Mouse (Mus musculus): ENCODE measurements around the gene Eps15l1.

- TF ChIP-seq CTCF (IDR thresholded peaks at IDR 0.05; ENCODE audit: control insufficient read depth, insufficient read depth, insufficient replicate concordance, low read depth, low read length) (no peak), POLR2A (IDR thresholded peaks at IDR 0.05; ENCODE audit: control insufficient read depth, low read depth, low read length) (no peak)
These were observed 89.6 kb downstream of the Eps15l1 start for GRCm38 (mm10) chr8:72331631-72332030.

All from testis, adult 2 months (tissue).